Mouse (Mus musculus) lung, postnatal 0 days (tissue): ENCODE data around the gene Lrrc39.
"Not testable (repeated sequence)": the region's sequence is repeated elsewhere in the genome, so short reads cannot be mapped to it uniquely, and the experiment has no call there.

Experiments used
- CTCF ChIP-seq: IDR thresholded peaks from 2 replicates; pipeline ENCODE4 v1.5.1; 2016; ENCODE audit warnings: antibody characterized with exemption, mild to moderate bottlenecking
- EP300 ChIP-seq: IDR thresholded peaks from 2 replicates; pipeline ENCODE4 v1.6.1; 2016; ENCODE audit warnings: antibody characterized with exemption, mild to moderate bottlenecking, control low read depth

DNA sequence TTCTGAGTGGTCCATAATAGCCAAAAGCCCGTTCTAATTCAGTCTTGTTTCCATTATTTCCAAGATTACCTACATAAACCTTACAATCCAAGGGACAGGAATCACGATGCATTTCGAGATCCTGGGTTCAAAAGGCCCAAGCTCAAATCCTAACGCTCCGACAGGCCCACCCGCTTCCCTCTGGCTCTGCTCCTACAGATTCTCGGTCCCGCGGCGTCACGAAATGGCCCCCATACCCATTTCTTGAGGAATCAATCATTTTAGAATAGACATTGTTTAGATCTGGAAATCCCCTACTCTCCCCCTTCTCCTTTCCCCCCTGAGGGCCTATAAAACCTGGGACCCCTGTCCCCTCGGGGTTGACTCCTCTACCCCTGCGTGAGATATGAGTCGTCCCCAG lies 1.5 kb upstream of the Lrrc39 start:
- not testable (repeated sequence) for TF ChIP-seq CTCF, EP300
